Mouse (Mus musculus): ENCODE measurements around the gene Tdgf1. TPM values are rescaled to one million over a fixed set of nuclear protein-coding genes. Genes with fewer than 3 reads are reported as not detected.

Gene Tdgf1
- total RNA-seq, 2 experiments from 2014 or later: not detected

DNA sequence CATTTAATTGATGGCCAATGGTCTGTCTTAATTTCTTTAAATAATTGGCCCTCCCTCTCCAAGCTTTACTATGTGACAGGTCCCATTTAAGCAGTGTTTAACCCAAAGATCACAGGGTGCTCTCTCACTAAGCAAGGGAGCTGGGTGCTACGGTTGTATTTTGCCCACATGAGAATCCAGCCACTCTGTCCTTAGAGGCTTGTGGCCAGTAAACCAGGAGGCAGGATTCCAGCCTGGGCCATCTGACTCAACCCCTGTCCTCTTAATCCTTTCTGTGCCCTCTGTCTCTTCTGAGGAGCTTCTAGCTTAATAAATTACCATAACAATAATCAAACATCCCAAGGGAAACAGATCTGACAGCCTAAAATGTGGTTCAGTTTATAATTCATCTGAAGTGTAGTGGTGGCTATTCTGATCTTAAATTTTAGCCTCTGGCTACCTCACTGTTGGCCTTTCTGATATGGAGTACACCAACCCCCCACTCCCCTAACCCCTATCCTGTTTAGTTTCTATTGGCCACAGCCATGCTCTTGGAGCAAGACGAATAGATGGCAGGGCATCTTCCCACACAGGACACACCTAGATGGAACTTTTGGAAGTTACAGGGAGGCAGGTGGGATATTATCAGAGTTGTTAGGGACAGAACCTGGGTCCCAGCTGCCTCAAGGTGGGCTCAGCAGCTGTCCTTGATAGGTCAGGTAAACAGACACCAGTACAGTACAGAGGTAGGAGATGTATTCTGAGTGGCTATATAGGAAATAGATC is 8.9 kb upstream of the Tdgf1 start:
- intact Hi-C loops (cut with DNase I): loop anchor here (1.0 kb wide), 1 partner anchor 33 kb away; no protein-coding TSS in a partner anchor
- DNase-seq: no peak

DNA sequence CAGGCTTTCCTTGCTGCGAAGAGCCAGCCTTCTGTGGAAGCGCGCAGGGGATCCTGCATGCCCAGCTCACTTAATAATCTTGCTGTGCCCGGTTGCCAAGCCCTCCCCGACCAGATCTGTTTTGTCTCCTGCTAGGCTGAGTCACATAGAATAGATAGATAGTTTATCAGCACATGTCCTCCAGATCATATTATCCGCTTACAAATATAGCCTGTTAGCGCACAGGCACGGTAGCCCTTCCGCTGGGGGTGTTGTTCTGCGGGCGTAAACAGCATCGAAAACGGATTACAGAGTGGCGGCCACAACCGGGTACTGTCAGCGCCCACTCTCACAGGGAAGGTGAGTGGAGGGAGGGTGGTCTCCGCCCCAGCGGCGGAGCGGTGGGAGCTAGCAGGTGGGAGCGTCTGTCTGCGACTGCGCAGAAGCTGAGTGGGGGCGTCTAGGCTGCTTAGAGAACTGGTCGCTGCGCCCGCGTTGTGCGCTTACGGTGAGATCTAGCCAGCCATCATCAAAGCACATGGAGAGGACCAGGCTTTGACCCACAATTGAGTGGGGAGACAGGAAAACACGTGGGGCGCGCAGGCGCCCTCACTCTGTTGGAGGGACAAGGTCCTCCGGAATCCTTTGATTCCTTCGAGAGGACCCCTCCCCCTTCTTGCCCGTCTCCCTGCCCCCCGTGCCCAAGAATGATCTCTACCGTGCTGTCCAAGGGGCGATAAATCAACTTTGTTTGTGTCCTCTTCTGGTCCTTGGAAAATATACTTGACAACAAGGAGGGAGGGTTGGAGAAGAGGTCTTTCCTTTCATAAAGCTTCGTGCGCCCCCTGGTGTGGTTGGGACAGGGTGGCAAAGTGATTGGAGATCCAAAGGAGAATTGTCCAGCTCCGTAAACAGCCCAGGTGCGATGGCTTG is 7.8 kb upstream of the Tdgf1 start:
- DNase-seq: peak; percentile 59 to 68
- intact Hi-C loops (cut with DNase I): loop anchor here (1.0 kb wide), 1 partner anchor 32 kb away; no protein-coding TSS in a partner anchor

DNA sequence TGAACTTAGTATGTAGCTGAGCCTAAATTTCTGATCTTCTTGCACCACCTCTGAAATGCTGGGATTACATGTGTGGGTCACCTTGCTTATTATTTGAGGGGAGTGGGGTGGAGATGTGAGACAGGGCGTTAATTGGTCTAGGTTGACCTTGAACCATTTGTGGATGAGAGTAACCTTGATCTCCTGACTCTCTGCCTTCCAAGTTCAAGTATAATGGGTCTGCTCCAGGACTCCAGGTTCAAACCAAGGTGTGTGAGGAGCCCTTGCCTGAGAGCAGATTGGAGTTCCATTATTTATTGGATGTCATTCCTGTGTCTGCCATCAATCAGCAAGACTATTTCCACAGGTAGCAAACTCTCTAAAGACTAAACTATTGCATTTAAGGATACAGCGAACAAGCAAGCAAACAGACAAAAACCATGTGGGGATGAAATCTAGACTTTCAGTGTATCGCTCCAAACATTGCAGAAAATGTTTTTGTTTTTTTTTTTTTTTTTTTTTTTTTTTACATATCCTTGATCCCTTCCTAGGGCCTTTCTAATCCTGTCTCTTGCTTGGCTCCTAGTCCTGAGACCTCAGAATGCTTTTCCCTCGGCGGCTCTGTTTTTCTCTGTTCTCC is 7.1 kb upstream of the Tdgf1 start:
- intact Hi-C loops (cut with DNase I): no loop called here
- DNase-seq: no peak

DNA sequence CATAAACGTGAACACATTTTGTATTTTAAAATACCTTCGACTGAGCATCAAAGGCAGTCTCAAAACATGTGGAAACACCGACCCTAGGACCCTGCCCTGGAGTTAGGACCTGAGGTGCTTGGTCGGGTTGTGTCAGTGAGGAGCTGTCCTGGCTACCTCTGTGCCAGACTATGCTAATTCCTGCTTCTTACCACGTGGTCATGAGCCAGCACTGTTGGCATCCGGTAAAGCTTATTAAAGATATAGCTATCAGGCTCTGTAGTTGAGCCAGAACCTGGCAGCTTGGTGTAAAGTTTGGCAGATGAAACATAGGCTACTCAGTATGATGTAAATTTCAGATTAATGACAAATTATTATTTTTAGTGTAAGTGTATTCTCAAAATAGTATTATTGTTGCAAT is 6.4 kb upstream of the Tdgf1 start:
- no peak for DNase-seq
- intact Hi-C loops (cut with DNase I): no loop called here

DNA sequence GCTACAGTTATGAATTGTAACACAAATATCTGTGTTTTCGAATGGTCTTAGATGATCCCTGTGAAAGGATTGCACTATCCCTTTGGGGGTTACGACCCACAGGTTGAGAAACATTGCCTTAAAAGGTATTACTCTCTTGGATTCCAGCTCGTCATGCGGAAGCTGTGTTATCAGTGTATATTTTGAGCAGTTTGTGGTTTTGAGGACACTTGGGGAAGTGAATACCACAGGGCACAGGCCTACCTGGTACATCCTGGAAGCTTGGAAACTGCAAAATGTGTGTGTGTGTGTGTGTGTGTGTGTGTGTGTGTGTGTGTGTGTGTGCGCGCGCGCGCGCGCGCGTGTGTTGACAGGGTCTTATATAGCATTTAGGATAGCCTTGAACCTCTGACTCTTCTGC is 5.9 kb upstream of the Tdgf1 start:
- intact Hi-C loops (cut with DNase I): no loop called here
- no peak for DNase-seq

DNA sequence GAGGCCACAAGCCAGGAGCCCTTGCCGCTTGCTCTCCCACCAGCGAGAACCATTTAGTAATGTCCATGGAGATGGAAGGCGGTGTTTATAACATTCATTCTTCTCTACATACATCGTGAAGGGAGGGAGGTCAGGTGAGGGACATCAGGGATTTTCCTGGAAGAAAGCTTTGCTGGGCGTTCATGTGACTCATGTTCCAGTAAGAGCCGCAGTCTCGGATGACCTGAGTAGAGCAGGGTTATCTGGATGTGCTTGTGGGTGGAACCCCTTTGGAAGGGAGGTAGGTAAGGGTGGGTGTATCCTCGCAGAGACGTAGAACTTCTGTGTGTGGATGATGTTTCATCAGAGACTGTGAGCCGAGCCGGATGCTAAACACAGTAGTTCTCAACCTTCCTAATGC is 5.4 kb upstream of the Tdgf1 start, which contains the start of gene Lrrc2:
TSS of gene Lrrc2 (plus strand) at position 149 of the 400 bp plus-strand sequence.
- intact Hi-C loops (cut with DNase I): no loop called here
- DNase-seq: no peak

DNA sequence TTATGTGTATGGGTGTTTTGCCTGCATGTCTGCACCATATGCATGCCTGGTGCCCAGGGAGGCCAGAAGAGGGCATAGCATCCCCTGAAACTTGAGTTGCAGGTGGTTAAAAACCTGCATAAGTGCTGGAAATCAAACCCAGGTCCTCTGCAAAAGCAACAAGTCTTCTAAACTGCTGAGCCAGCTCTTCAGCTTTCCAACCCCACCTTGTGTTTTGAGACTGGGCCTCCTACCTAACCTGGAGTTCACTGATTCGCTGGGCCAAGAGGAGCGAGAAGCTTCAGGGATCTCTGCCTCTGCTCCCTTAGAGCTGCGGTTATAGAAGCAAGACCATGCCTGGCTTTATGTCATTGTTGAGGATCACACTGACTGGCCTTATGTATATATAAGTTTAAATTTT is 4.2 kb upstream of the Tdgf1 start:
- intact Hi-C loops (cut with DNase I): no loop called here
- no peak for DNase-seq

DNA sequence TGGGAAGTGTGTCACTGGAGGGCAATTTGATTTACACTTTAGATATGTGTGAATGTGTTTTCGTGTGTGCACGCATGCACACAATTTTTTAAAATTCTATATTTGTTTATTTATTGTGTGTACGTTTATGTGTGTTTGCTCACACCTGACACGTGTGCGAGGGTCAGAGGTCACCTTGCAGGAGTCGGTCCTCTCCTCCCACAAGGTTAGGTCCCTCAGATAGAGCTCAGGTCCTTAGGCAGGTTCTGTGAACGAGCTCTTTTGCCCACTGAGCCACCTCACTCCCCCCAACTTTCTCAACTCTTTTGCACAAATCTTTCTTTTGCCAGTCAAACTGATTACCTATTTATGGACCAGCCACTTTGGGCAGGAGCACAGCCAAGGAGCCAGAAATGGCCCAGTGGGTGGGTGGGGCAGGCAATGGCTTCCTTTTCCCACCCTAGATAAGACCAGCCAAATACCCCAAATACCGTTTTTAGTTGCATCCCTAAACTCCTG is 2.9 kb upstream of the Tdgf1 start:
- DNase-seq: no peak
- intact Hi-C loops (cut with DNase I): no loop called here

DNA sequence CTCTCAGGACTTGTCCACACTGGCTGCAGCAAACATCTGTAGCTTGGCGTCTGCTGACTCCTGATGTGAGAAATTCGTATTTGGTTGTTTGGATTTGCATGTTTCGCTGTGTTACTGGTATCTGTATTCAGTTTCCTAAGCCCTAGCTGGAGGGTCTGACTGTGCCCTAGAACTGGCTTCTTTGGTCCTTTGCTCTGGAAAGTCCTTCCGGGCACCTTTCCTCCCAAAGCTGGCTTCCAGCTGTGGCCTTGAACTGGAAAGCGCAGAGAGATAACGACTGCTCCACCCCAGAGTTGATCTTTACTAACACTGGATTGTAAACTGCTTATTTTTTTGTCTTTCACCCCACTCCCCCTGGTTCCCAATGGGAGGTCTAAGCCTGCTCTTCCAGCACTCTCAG is 1.9 kb upstream of the Tdgf1 start:
- DNase-seq: no peak
- intact Hi-C loops (cut with DNase I): no loop called here

DNA sequence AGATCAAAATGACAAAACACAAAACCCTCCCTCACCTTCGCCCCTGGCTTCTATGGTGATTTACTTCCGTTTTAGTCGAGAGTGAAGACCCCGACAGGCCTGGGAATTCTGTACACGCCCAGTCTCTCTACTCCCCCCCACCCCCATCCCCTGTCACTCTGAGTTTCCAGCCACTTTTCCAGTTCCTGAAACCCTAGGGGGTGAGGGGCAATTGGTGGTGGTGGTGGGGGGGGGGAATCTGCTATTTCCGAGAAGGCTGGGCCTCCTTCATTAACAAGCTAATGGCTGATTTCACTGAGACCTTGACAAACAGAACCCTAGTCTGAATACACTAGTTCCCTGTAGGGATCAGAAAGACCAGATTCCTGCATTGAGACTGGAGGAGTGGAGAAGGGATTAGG is 1.3 kb upstream of the Tdgf1 start:
- intact Hi-C loops (cut with DNase I): no loop called here
- DNase-seq: no peak

DNA sequence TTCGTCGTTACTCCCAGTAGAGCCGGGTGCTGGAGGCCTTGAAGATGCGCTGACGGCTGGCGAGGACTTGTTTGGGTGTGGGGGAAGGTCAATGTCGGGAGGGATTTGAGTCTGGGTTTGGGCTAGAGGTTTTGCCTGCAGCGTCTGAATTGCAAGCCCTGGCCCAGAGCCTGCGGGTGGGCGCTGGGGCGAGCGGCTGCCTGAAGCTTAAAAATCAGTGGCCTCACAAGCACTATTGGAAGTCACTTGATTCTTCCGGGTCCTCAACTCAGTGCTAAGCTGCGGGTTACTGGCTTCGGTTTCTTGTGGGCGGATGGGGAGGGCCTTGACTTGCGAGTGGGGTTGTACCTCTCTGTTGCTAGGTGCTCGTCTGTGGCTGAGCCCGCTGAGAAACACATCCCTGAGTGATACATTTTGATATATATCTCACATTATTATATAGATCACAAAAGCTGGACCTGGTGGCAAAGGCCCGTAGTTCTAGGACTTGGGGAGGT is 638 bp upstream of the Tdgf1 start:
- no peak for DNase-seq
- intact Hi-C loops (cut with DNase I): no loop called here

DNA sequence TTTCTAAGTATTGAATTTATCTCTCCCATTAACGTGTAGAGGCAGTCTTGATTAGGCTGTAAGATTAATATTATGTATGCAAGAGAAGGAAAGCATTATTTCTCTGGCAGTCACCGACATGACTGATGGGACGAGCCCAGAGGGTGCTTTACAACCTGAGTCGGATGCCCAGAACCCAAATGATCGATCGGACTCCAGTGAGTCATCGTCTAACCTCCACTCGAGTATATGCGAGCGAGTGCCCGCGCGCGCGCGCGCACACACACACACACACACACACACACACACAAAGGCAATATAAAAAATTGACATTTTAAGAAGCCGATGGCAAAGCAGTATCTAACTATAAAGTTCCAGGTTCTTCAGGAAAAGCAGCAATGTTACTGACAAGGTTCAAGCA is 615 bp downstream of the Tdgf1 start:
- DNase-seq: no peak
- intact Hi-C loops (cut with DNase I): no loop called here

DNA sequence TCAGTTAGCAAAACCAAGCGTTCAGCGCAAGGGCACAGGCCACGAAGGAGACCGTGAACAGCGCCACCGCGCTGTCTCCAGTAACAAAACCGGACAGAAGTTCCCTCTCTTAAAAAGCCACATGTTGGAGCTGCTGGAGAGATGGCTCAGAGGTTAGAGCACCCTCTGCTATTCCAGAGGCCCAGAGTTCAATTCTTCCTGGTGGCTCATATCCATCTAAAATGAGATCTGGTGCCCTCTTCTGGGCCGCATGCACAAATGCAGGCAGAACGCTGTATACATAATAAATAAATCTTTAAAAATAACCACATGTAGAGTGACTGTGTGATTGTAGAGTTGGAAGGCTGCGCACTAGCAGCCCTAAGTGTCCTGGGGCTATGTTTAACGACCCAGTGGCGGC is 1.7 kb downstream of the Tdgf1 start:
- no peak for DNase-seq
- intact Hi-C loops (cut with DNase I): no loop called here

DNA sequence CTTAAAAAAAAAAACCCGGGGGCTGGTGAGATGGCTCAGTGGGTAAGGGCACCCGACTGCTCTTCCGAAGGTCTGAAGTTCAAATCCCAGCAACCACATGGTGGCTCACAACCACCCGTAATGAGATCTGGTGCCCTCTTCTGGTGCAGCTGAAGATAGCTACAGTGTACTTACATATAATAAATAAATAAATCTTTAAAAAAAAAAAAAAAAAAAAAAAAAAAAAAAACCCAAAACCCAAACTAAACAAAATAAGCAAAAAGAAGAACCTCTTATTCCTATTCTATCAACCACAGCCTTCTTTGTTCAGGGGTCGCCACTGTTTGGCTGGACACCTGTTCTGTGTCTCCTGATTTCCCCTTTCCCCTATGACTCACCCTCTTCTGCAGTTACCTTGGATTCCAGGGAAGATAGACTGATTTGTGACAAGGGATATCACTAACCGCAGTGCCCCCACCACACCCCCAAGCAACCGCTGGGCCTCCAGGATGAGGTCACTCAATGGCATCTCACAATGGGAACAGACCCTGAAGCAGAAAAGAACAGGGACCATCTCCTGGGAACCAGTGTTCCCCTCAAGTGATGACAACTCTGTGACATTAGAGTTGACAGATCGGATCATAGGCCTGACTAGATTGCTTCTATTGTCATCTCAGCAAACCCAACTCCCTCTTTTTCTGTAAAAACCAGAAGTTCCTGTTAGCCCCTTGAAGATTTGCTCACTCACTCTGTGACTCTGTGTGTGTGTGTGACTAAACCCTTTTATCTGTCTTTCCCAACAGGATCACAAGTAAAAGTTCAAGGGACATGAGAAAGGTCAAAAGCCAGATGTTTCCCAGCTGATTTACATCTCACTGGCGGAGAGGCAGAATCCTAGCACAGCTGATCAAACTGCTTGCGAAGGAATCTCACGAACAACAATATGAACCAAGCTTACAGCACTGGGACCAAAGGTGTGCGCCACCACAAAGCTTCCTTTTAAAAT is 8.2 kb downstream of the Tdgf1 start:
- intact Hi-C loops (cut with DNase I): no loop called here
- no peak for DNase-seq

DNA sequence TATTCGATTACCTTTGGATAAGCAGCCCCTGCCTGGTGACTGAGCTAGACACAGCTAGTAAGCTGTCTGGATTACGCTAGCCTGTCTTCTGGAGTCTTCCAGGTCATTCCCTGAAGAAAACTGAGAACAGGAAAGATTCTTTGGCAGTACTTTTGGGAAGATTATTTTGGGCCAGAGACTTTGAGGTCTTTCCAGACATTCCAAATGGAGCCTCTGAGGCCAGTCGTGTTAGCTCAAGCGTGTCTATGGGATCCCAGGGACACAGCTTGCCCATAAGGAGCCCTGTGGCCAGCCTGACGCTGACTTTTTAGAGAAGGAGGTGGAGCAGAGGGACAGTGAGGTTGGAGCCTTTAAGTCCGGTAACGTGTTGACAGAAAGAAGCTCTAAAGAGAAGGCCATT is 10.0 kb downstream of the Tdgf1 start:
- intact Hi-C loops (cut with DNase I): no loop called here
- DNase-seq: no peak

DNA sequence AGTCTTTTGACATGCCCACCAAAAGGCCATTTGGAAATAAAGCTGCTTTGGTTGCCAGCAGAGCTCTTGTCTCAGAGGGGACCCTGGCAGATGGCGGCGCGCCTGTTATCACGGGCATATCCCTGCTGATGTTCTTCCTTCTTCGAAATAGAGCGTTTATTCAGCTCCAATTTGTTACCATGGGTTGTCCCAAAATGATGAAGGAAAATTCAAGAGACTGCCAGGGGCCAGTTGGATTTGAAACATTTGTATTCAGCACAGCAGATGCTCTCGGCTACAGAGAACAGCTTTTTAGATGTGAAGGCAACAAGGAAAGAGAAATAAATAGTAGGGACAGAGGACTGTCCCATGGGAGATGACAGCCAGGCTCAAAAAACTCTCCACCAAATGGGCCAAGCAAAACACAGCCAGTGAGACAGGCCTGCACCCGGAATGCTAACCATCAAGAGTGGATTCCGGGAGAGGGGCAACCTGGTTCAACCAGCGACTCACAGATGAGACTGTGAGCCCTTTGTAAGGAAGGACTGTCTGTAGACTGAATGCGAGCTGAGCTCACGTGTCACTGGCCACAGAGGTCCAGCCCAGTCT is 12.0 kb downstream of the Tdgf1 start:
- intact Hi-C loops (cut with DNase I): no loop called here

DNA sequence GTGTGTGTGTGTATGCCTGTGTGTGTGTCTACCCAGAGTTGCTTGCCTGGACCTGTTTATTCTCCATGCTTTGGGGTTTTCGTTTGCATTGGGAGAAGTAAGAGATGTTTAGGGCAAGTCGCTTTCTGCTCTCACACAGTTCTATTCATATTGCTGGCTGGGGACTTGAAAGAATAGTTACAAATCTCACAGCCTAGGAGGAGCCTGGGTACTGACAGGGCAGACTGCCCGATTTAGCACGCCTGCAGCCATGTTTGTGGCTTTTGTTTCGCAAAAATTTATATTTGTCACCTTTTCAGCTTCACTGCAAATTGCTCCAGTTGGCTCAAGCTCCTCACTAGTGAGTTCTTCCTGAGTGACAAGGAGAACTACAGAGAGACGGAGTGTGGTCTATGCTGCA is 14.4 kb downstream of the Tdgf1 start:
- no peak for DNase-seq
- intact Hi-C loops (cut with DNase I): no loop called here

More for the DNA sequence above, 12.0 kb downstream of the Tdgf1 start:
- DNase-seq: no peak

DNA sequence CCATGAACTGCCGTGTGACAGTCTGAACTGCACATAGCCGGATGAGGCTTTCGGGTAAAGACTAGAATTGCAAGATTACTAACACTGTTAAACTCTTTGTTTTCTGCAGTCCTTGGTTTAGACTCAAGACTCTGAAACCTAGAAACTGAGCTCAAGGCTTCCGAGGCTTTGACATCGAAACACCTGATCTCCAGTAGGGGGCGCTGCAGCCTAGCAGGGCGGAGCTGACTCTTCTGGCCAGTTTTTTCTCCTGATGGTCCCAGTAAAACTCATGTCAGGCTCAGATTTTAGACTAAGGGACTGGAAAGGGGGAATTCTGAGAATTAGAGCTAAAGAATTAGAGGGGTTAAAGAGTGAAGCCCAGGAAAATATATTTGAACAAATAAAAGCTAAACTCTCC is 23.2 kb downstream of the Tdgf1 start:
- intact Hi-C loops (cut with DNase I): loop anchor here (1.0 to 5.0 kb wide), 3 partner anchors 32 to 150 kb away; no protein-coding TSS in a partner anchor
- peak; percentile 56 to 74 for DNase-seq
